8 mouse cellular contexts compared by ENCODE assay signal in genomic region chr6:6005762-6006431, GRCm38 (mm10).
A peak's percentile ranks its signal among the peaks of the same experiment; 100 is the strongest.
DNase-seq lines count a peak whose midpoint lies in the region; ATAC-seq and TF ChIP-seq lines count a peak whose summit lies in the region.

No protein-coding gene starts in this region.

- H3K4me3 ChIP-seq in bone marrow macrophage, adult 2 months (ENCODE audit: insufficient read depth, low read length), result peak overlapping the region; percentile 72
- H3K4me3 ChIP-seq in embryonic fibroblast, embryonic 13.5 days (ENCODE audit: insufficient read depth, low read length), result peak overlapping the region; percentile 50
- peak overlapping the region; percentile 60 for H3K4me3 ChIP-seq in heart, embryonic 12.5 days
- H3K4me3 ChIP-seq in kidney, embryonic 15.5 days (replicated peaks), result peak overlapping the region; percentile 56
- peak overlapping the region; percentile 57 for H3K4me3 ChIP-seq in limb, embryonic 15.5 days
- peak overlapping the region; percentile 49 for H3K4me3 ChIP-seq in midbrain, embryonic 15.5 days
- H3K4me3 ChIP-seq in stomach, embryonic 14.5 days (ENCODE audit: low read depth, low read length), result peak overlapping the region; percentile 51

- H3K36me3 ChIP-seq in heart, embryonic 12.5 days, result no peaks in the 10 kb centered on the region
- H3K36me3 ChIP-seq in kidney, embryonic 15.5 days, result no peaks in the 10 kb centered on the region
- H3K36me3 ChIP-seq in limb, embryonic 15.5 days, result no peaks in the 10 kb centered on the region
- no peaks in the 10 kb centered on the region for H3K36me3 ChIP-seq in midbrain, embryonic 15.5 days (replicated peaks)
- H3K36me3 ChIP-seq in stomach, embryonic 14.5 days (ENCODE audit: control insufficient read depth, insufficient read depth, low read length), result no peaks in the 10 kb centered on the region

- H3K27ac ChIP-seq in bone marrow macrophage, adult 2 months (ENCODE audit: insufficient read depth, low read depth, low read length), result no peak overlapping the region
- H3K27ac ChIP-seq in embryonic fibroblast, embryonic 13.5 days (ENCODE audit: insufficient read depth, low read length), result no peak overlapping the region
- H3K27ac ChIP-seq in heart, embryonic 12.5 days (ENCODE audit: poor library complexity, severe bottlenecking), result no peak overlapping the region
- no peak overlapping the region for H3K27ac ChIP-seq in kidney, embryonic 15.5 days
- H3K27ac ChIP-seq in limb, embryonic 15.5 days, result peak overlapping the region; percentile 54; the same call in 1 of the 2 replicates
- H3K27ac ChIP-seq in midbrain, embryonic 15.5 days, result no peak overlapping the region
- H3K27ac ChIP-seq in stomach, embryonic 14.5 days (ENCODE audit: low read length), result no peak overlapping the region

- no peaks in the 10 kb centered on the region for H3K27me3 ChIP-seq in heart, embryonic 12.5 days (replicated peaks)
- 0 out of 2 replicates have a peak, but pooled peaks cover 4% of the 10 kb centered on the region for H3K27me3 ChIP-seq in kidney, embryonic 15.5 days
- no peaks in the 10 kb centered on the region for H3K27me3 ChIP-seq in limb, embryonic 15.5 days
- no peaks in the 10 kb centered on the region for H3K27me3 ChIP-seq in midbrain, embryonic 15.5 days (replicated peaks)
- no peaks in the 10 kb centered on the region for H3K27me3 ChIP-seq in stomach, embryonic 14.5 days (ENCODE audit: control insufficient read depth, insufficient read depth, low read length)

- 7% methylated on average over 42 of the region's 42 CpGs for WGBS in heart, embryonic 12.5 days
- WGBS in kidney, embryonic 15.5 days, result 2% methylated on average over 42 of the region's 42 CpGs
- 1% methylated on average over 42 of the region's 42 CpGs for WGBS in limb, embryonic 15.5 days
- 1% methylated on average over 42 of the region's 42 CpGs for WGBS in midbrain, embryonic 15.5 days
- WGBS in stomach, embryonic 14.5 days, result 6% methylated on average over 42 of the region's 42 CpGs

- H3K9me3 ChIP-seq in heart, embryonic 12.5 days (replicated peaks), result no peaks in the 10 kb centered on the region
- H3K9me3 ChIP-seq in kidney, embryonic 15.5 days (replicated peaks), result no peaks in the 10 kb centered on the region
- H3K9me3 ChIP-seq in limb, embryonic 15.5 days, result no peaks in the 10 kb centered on the region
- no peaks in the 10 kb centered on the region for H3K9me3 ChIP-seq in midbrain, embryonic 15.5 days
- no peaks in the 10 kb centered on the region for H3K9me3 ChIP-seq in stomach, embryonic 14.5 days (ENCODE audit: control insufficient read depth, low read depth, low read length)

- peak; percentile 93 for TF ChIP-seq CTCF in bone marrow macrophage, adult 2 months (IDR thresholded peaks at IDR 0.05; ENCODE audit: low read depth, low read length)
- peak; percentile 98 for TF ChIP-seq CTCF in embryonic fibroblast, embryonic 13.5 days (IDR thresholded peaks at IDR 0.05; ENCODE audit: borderline replicate concordance, insufficient read depth, low read length)

- no peak for TF ChIP-seq POLR2A in bone marrow macrophage, adult 2 months (IDR thresholded peaks at IDR 0.05; ENCODE audit: borderline replicate concordance, low read depth, low read length)
- no peak for TF ChIP-seq POLR2A in embryonic fibroblast, embryonic 13.5 days (IDR thresholded peaks at IDR 0.05; ENCODE audit: low read depth, low read length)

- H3K4me2 ChIP-seq in heart, embryonic 12.5 days, result peak overlapping the region; percentile 90
- H3K4me2 ChIP-seq in kidney, embryonic 15.5 days, result peak overlapping the region; percentile 94
- peak overlapping the region; percentile 92 for H3K4me2 ChIP-seq in limb, embryonic 15.5 days
- H3K4me2 ChIP-seq in midbrain, embryonic 15.5 days, result peak overlapping the region; percentile 94
- H3K4me2 ChIP-seq in stomach, embryonic 14.5 days (replicated peaks; ENCODE audit: low read depth, low read length), result peak overlapping the region; percentile 98

- peak; percentile 90 for ATAC-seq in heart, embryonic 12.5 days (ENCODE audit: insufficient number of reproducible peaks, low FRiP score)
- peak; percentile 98 for ATAC-seq in kidney, embryonic 15.5 days (replicated peaks; ENCODE audit: low FRiP score)
- peak; percentile 76; the same call in 1 of the 2 replicates for ATAC-seq in limb, embryonic 15.5 days (ENCODE audit: insufficient number of reproducible peaks, low FRiP score, low TSS enrichment, low read depth)
- ATAC-seq in midbrain, embryonic 15.5 days (replicated peaks), result peak; percentile 97
- peak; percentile 93 for ATAC-seq in stomach, embryonic 14.5 days (ENCODE audit: insufficient number of reproducible peaks, insufficient read depth, low FRiP score, low read depth)

- no peaks in the 10 kb centered on the region for H3K4me1 ChIP-seq in bone marrow macrophage, adult 2 months (ENCODE audit: control insufficient read depth, insufficient read depth, low read length)
- H3K4me1 ChIP-seq in embryonic fibroblast, embryonic 13.5 days (ENCODE audit: control insufficient read depth, insufficient read depth, low read length), result no peaks in the 10 kb centered on the region
- peaks cover 8% of the 10 kb centered on the region for H3K4me1 ChIP-seq in heart, embryonic 12.5 days (replicated peaks)
- H3K4me1 ChIP-seq in kidney, embryonic 15.5 days, result peaks cover 3% of the 10 kb centered on the region; the same call in 1 of the 2 replicates
- peaks cover 10% of the 10 kb centered on the region; the same call in 1 of the 2 replicates for H3K4me1 ChIP-seq in limb, embryonic 15.5 days
- peaks cover 3% of the 10 kb centered on the region for H3K4me1 ChIP-seq in midbrain, embryonic 15.5 days
- no peaks in the 10 kb centered on the region for H3K4me1 ChIP-seq in stomach, embryonic 14.5 days (ENCODE audit: control insufficient read depth, insufficient read depth, low read length)

- peak; percentile 40 to 42 for DNase-seq in B cell, adult 2 months

- peak overlapping the region; percentile 69 for H3K9ac ChIP-seq in heart, embryonic 12.5 days
- H3K9ac ChIP-seq in kidney, embryonic 15.5 days, result peak overlapping the region; percentile 33
- H3K9ac ChIP-seq in limb, embryonic 15.5 days, result peak overlapping the region; percentile 39
- peak overlapping the region; percentile 43 for H3K9ac ChIP-seq in midbrain, embryonic 15.5 days
- 0 out of 2 replicates have a peak overlapping the region, but pooled peaks have one; percentile 18 for H3K9ac ChIP-seq in stomach, embryonic 14.5 days (replicated peaks; ENCODE audit: low read depth, low read length)

Comparison
In these comparisons a context has a peak if more than half of its experiments do, and no peak if none do; other contexts are left out.
1. H3K9ac ChIP-seq: peak in every context shown above with its lines; median percentile 69 in heart, embryonic 12.5 days; 43 in midbrain, embryonic 15.5 days; 39 in limb, embryonic 15.5 days; 33 in kidney, embryonic 15.5 days; 18 in stomach, embryonic 14.5 days.